Mouse (Mus musculus): ENCODE measurements around the gene Wasf3.

GRCm38 (mm10) chr5:146349183-146349582 is 35.6 kb upstream of the Wasf3 start:
- TF ChIP-seq POLR2A (IDR thresholded peaks at IDR 0.05; ENCODE audit: borderline replicate concordance, insufficient read depth, low read length) (no peak), CTCF (IDR thresholded peaks at IDR 0.05; ENCODE audit: borderline replicate concordance, insufficient read depth, low read depth, low read length) (no peak)

Data from cerebellum, adult 2 months (tissue).